Mouse (Mus musculus): ENCODE measurements around the gene Atp7a. TPM values are rescaled to one million over a fixed set of nuclear protein-coding genes. Genes with fewer than 3 reads are reported as not detected.

Atp7a gene
- total RNA-seq, 1 experiment from 2014 or later = 44.9 TPM

- no peak for DNase-seq
These were observed 53.9 kb downstream of the Atp7a start for GRCm38 (mm10) chrX:106080811-106081443.

GRCm38 (mm10) chrX:106082518-106082917 lies 55.4 kb downstream of the Atp7a start:
- no peak for DNase-seq

- DNase-seq = no peak
These were observed 58.1 kb downstream of the Atp7a start for GRCm38 (mm10) chrX:106085132-106085531.

- no peak for DNase-seq
These were observed 58.5 kb downstream of the Atp7a start for GRCm38 (mm10) chrX:106085564-106085963.

- DNase-seq = no peak
These were observed 65.9 kb downstream of the Atp7a start for GRCm38 (mm10) chrX:106092939-106093338.

GRCm38 (mm10) chrX:106105464-106105863 lies 78.4 kb downstream of the Atp7a start:
- DNase-seq = peak; percentile 30

- no peak for DNase-seq
These were observed 86.8 kb downstream of the Atp7a start for GRCm38 (mm10) chrX:106113881-106114280.

GRCm38 (mm10) chrX:106114674-106115073 lies 87.6 kb downstream of the Atp7a start:
- no peak for DNase-seq

- DNase-seq = no peak
These were observed 95.7 kb downstream of the Atp7a start for GRCm38 (mm10) chrX:106122823-106123222.

GRCm38 (mm10) chrX:106128283-106128682 lies 101.2 kb downstream of the Atp7a start:
- no peak for DNase-seq

- no peak for DNase-seq
These were observed 102.8 kb downstream of the Atp7a start for GRCm38 (mm10) chrX:106129877-106130276.

- DNase-seq = no peak
These were observed 107.8 kb downstream of the Atp7a start for GRCm38 (mm10) chrX:106134916-106135315.

- DNase-seq = no peak
These were observed 108.4 kb downstream of the Atp7a start for GRCm38 (mm10) chrX:106135484-106135883.

- no peak for DNase-seq
These were observed 109.0 kb downstream of the Atp7a start for GRCm38 (mm10) chrX:106135916-106136575.

GRCm38 (mm10) chrX:106139309-106140070 lies 112.4 kb downstream of the Atp7a start:
- DNase-seq = no peak

- no peak for DNase-seq
These were observed 115.9 kb downstream of the Atp7a start, which contains the start of gene Tlr13 for GRCm38 (mm10) chrX:106142936-106143335. Gene Tlr13 (plus strand): TSS chrX:106143204.

GRCm38 (mm10) chrX:106148185-106148584 lies 121.1 kb downstream of the Atp7a start:
- DNase-seq = no peak

GRCm38 (mm10) chrX:106149460-106149859 lies 122.4 kb downstream of the Atp7a start:
- DNase-seq = no peak

- DNase-seq = no peak
These were observed 127.1 kb downstream of the Atp7a start for GRCm38 (mm10) chrX:106154180-106154586.

- no peak for DNase-seq
These were observed 128.8 kb downstream of the Atp7a start for GRCm38 (mm10) chrX:106155892-106156291.

GRCm38 (mm10) chrX:106163995-106164394 lies 136.9 kb downstream of the Atp7a start:
- no peak for DNase-seq

- DNase-seq = no peak
These were observed 137.5 kb downstream of the Atp7a start for GRCm38 (mm10) chrX:106164555-106164954.

GRCm38 (mm10) chrX:106165089-106165488 lies 138.0 kb downstream of the Atp7a start:
- DNase-seq = no peak

All from adrenal gland, postnatal 25 days (tissue).